Mouse (Mus musculus) naive thymus-derived CD4-positive, alpha-beta T cell, adult 5 months (primary cell): ENCODE data around the gene Sec23ip. TPM values are rescaled to one million over a fixed set of nuclear protein-coding genes. Genes with fewer than 3 reads are reported as not detected.

Experiments used
- polyA plus RNA-seq: library from polyadenylated mRNA; unstranded; fragments of 100-300 nt; shearing (Covaris generic); gene quantifications from one replicate; pipeline ENCODE4 v1.2.1, GENCODE M21; 2017

Gene Sec23ip
- 37.1 TPM for polyA plus RNA-seq

DNA sequence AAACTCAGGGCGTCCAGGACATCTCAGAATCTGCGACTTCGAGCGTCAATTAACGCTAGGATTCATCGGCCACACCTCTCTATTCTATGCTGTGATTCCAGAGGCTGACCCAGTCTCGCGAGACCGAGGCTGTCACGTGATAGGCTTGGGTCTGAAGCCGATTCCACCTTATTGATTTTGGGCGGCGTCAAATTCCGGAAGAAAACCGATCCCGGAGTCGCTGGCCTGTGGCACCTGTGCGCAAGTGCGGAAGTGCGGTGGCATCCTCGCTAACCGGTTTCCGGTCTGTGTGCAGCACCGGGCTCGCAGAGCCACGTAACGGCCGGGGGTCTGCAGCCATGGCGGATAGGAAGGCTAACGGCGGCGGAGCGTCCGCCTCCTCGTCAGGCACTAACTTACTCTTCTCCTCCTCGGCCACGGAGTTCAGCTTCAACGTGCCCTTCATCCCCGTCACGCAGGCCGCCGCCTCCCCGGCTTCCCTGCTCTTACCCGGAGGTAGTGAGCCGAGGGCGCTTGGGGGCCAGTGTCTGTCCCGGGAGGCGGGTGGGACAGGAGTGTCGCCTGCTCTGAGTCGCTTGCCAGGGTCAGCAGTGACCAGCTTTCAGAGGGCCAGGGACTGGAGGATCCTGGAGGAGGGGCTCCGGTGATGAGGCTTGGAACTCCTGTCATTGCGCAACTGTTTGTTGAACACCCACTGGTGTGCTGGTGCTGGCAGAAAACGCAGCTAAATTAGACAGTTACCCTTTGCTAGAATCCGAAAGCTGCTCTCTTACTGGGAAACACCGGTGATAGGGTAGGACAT lies at the start of gene Sec23ip:
Sec23ip (plus strand) TSS at position 260 of the 802 bp plus-strand sequence.

DNA sequence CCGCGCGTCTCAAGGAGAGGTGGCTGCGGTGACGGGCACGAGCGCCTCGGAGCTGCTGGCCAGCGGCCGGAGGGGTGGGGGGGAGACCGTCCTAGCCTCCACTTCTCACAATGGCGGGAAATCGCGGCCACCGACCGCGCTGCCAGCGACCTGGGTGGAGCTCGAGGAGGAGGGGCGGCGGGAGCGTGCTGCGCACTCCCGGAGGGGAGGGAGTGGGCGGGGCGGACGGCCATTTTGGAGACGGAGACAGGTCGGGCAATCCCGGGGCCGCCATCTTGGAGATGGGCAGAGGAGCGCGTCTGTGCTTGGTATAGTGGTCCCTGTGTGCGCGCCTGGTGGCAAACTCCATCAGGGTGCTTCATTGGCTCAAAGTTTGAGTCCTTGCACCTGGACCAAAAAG lies 4.4 kb upstream of the Sec23ip start, which contains the start of gene Mcmbp:
Mcmbp (minus strand) TSS at position 162 of the 400 bp plus-strand sequence.

Other genes starting within 250 kb of the Sec23ip start
- 20.3 TPM for gene Bag3, start 221.3 kb upstream of the Sec23ip start, polyA plus RNA-seq
- gene Inpp5f, start 133.6 kb upstream of the Sec23ip start, polyA plus RNA-seq, result 37.0 TPM
- 190 TPM for gene Mcmbp, start 4.4 kb upstream of the Sec23ip start, polyA plus RNA-seq